Mouse (Mus musculus) bone marrow macrophage, adult 2 months (primary cell): ENCODE data around the gene Tubg2. TPM values are rescaled to one million over a fixed set of nuclear protein-coding genes. Genes with fewer than 3 reads are reported as not detected.

ENCODE experiments used
- H3K27ac ChIP-seq: 2 replicates; pipeline ENCODE4 v1.5.1; 2012; ENCODE audit warnings: low read depth, low read length; ENCODE audit not compliant: insufficient read depth
- H3K4me1 ChIP-seq: 2 replicates; pipeline ENCODE4 v1.6.1; 2012; ENCODE audit warnings: low read length; ENCODE audit not compliant: control insufficient read depth, insufficient read depth
- H3K4me3 ChIP-seq: 2 replicates; pipeline ENCODE4 v1.5.1; 2012; ENCODE audit warnings: mild to moderate bottlenecking, low read length, moderate library complexity; ENCODE audit not compliant: insufficient read depth
- CTCF ChIP-seq: IDR thresholded peaks from 2 replicates; pipeline ENCODE4 v1.5.1; 2012; ENCODE audit warnings: low read depth, mild to moderate bottlenecking, low read length, moderate library complexity
- POLR2A ChIP-seq: IDR thresholded peaks from 2 replicates; pipeline ENCODE4 v1.6.1; 2012; ENCODE audit warnings: mild to moderate bottlenecking, low read depth, low read length, borderline replicate concordance
- polyA plus RNA-seq: library from polyadenylated mRNA; stranded (reverse); fragments of >200 nt; gene quantifications from 2 replicates; pipeline ENCODE4 v1.2.4, GENCODE M21; 2012; ENCODE audit not compliant: missing spikeins, insufficient read depth, insufficient read length

Tubg2 gene
- polyA plus RNA-seq, 1 experiment, result not detected

DNA sequence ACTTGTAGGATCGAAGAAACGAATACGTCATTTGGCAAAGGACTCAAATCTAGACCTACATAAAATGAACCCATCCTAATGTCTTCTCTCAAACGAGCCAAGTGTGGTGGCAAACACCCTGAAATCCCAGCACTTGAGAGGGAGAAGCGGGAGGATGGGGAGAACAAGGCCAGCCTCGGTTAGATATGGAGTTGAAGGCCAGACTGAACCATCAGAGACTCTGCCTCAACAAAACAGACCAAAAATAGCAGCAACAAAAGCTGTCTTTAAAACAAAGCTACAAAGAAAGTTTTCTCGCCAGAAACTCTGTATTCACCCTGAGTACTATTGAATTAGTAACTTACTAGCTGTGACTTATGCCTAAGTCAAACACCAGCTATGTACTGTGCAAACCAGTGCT is 18.7 kb upstream of the Tubg2 start:
- Histone ChIP-seq H3K4me3 (no peak overlapping the region), H3K27ac (no peak overlapping the region), H3K4me1 (peaks cover 3% of the 10 kb centered on the region)
- TF ChIP-seq CTCF, result no peak
- no peak for TF ChIP-seq POLR2A

DNA sequence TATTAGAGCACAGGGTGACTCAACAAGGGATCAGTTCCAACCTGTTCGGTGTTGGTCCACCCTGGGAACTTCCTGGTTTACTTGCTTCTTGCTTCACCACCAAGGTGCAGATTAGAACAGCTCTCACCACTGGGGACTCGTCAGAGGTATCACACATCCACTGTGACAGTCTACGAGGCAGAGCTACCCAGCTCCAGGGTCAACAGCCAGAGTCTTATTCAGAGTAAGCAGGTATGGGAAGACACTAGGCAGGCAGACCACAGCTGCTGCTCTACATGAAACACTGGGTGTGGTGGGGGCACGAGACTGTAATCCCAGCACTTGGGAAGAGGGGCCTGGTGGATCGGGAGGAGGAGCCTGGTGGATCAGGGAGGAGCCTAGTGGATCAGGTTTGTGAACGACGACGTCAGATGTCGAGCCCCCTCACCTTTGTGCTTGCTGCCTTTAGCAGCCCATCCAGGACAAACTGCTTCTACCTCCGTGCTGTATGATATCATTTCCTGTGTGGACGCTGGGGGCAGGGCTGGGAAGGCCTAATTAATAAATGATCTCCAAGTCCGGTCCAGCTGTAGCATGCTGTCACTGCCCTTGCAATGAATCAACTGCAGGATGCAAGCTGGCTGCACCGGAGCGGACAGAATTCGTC is 17.0 kb upstream of the Tubg2 start:
- H3K27ac ChIP-seq, result no peak overlapping the region
- no peak overlapping the region for H3K4me3 ChIP-seq
- peaks cover 3% of the 10 kb centered on the region for H3K4me1 ChIP-seq
- TF ChIP-seq CTCF, result no peak
- no peak for TF ChIP-seq POLR2A

DNA sequence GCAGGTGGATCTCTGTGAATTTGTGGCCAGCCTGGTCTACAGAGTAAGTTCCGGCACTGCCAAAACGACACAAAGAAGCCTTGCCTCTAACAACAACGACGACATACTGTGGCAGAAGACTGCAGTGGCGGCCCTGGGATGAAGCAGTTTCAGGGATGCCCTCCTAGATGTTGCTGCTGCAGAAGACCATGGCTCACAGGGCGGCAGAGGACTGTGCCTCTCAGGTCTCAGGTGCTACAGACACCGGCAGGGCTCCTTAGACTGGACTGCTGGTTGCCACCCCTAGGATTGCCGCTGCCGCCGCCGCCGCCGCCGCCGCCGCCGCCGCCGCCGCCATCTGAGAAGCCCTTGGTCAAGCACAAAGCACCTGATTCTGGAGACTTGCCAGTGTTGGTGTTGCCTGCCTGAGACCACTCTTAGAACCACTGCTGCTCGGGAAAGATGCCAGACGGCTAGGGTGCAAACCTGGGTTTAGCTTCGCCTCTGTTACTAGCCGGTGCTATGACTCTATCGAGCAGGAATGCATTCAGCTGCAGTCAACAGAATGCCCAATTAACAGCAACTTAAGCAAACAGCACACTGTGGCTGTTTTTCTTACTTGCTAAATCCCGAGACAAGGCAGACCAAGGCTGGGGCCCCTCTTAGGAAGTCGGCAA is 15.4 kb upstream of the Tubg2 start:
- H3K4me1 ChIP-seq, result peaks cover 6% of the 10 kb centered on the region; the same call in 1 of the 2 replicates
- H3K27ac ChIP-seq, result no peak overlapping the region
- TF ChIP-seq CTCF (no peak), POLR2A (no peak)
- H3K4me3 ChIP-seq, result no peak overlapping the region

- TF ChIP-seq POLR2A (no peak), CTCF (no peak)
- Histone ChIP-seq H3K27ac (no peak overlapping the region), H3K4me3 (no peak overlapping the region), H3K4me1 (peaks cover 6% of the 10 kb centered on the region; the same call in 1 of the 2 replicates)
These were observed 14.6 kb upstream of the Tubg2 start for GRCm38 (mm10) chr11:101141088-101141487.

DNA sequence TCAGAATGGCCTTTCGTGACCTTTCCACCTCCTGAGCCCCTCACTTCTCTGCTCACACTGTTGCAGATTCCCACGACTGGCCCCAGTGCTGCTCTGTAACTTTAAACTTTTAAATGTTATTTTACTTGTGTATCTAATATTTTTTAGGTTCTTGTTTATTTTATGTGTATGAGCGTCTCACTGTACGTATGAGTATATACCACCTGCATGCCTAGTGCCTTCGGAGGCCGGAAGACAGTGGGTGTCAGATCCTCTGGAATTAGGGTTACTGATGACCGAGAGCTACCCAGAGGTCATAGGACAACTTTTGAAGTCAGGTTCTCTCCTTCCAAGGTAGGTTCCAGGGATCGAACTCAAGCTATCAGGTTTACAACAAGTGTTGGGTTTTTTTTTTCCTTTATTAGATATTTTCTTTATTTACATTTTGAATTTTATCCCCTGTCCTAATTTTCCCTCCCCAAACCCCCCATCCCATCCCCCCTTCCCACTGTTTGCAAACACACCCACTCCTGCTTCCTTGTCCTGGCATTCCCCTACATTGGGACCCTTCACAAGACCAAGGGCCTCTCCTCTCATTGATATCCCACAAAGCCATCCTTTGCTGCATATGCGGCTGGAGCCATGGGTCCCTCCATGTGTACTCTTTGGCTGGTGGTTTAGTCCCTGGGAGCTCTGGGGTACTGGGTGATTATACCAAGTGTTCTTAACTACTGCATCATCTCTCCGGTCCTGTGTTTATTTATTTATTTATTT is 13.3 kb upstream of the Tubg2 start:
- TF ChIP-seq CTCF, result no peak
- no peak for TF ChIP-seq POLR2A

DNA sequence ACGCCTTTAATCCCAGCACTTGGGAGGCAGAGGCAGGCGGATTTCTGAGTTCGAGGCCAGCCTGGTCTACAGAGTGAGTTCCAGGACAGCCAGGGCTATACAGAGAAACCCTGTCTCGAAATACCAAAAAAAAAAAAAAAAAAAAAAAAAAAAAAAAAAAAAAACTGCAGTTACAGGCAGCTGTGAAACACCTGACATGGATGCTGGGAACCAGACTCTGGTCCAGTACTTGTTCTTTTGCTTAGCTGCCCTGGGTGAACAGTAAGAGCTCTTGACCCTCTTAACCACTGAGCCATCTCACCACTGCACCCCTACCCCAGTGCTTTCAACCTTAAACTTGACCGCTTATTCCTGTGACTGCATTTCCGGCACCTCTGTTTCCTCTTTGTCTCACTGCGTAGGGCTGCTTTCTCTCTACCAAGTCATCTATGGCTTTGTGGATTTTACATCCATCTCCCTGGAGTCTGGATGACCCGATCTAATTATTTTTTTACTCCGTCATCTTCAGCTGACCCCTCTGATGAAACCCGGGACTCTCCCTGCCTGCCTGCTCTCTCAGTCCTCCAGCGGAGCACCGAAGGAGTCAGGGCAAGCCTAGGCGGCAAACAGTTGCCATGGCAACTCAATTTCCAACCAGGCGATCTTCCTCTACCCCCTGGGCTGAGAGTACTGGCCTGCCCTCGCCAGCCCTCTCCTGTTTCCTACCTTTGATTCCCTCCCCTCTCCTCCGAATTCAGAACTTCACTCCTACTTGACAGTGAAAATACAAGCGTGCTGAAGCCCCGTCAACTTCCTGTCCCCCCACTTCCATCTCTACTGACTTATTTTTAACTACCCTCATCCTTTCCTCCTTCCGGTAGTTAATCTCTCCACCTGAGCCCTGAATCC is 12.1 kb upstream of the Tubg2 start:
- peak overlapping the region; percentile 11 for H3K27ac ChIP-seq
- TF ChIP-seq CTCF (no peak), POLR2A (no peak)

More for the DNA sequence above, 13.3 kb upstream of the Tubg2 start:
- H3K4me1 ChIP-seq, result peaks cover 6% of the 10 kb centered on the region; the same call in 1 of the 2 replicates
- H3K27ac ChIP-seq, result no peak overlapping the region
- no peak overlapping the region for H3K4me3 ChIP-seq

GRCm38 (mm10) chr11:101146377-101146776 is 9.3 kb upstream of the Tubg2 start:
- Histone ChIP-seq H3K4me3 (no peak overlapping the region), H3K4me1 (peaks cover 11% of the 10 kb centered on the region), H3K27ac (no peak overlapping the region)
- TF ChIP-seq POLR2A (no peak), CTCF (no peak)

More for the DNA sequence above, 12.1 kb upstream of the Tubg2 start:
- Histone ChIP-seq H3K4me1 (peaks cover 6% of the 10 kb centered on the region; the same call in 1 of the 2 replicates), H3K4me3 (peak overlapping the region; percentile 51)

GRCm38 (mm10) chr11:101148751-101149150 is 7.0 kb upstream of the Tubg2 start:
- Histone ChIP-seq H3K27ac (no peak overlapping the region), H3K4me1 (peaks cover 11% of the 10 kb centered on the region), H3K4me3 (no peak overlapping the region)
- TF ChIP-seq POLR2A (no peak), CTCF (no peak)
